Mouse (Mus musculus) C2C12 (cell line): Measurements from ENCODE around the gene Lsamp.

ENCODE experiments used
- CEBPB ChIP-seq: IDR thresholded peaks from one replicate; pipeline ENCODE4 v1.6.1; 2011; ENCODE audit warnings: low read depth, mild to moderate bottlenecking, control low read depth, moderate library complexity
- CTCF ChIP-seq: IDR thresholded peaks from one replicate; pipeline ENCODE4 v1.5.1; 2011; ENCODE audit not compliant: control insufficient read depth, insufficient read depth, insufficient read length
- MAX ChIP-seq: IDR thresholded peaks from one replicate; pipeline ENCODE4 v1.6.1; 2011; ENCODE audit warnings: mild to moderate bottlenecking, control low read depth
- MYOG ChIP-seq: IDR thresholded peaks from one replicate; pipeline ENCODE4 v1.6.1; 2011; ENCODE audit not compliant: control insufficient read depth, insufficient read length; ENCODE audit errors: extremely low read depth

DNA sequence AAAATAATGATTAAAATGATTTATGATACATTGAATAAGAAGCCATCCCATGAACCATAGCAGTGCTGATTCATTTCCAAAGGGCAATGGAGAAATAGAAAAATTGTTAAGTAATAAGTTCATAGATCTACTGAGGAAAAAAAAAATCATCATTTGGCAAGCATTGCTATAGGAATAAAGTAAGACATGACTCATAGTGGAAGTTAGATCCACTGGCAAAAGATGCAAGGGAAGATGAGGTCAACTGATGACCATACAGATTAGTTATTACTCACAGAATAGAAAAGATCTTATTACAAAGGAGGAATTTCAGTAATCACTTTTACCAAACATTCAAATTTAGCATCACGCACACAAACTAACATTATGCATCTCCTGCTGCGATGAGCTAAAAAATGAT lies 26.5 kb upstream of the Lsamp start:
- TF ChIP-seq CEBPB (no peak), CTCF (no peak), MAX (no peak), MYOG (no peak)
